Mouse (Mus musculus): Measurements from ENCODE around the gene Map3k20.

DNA sequence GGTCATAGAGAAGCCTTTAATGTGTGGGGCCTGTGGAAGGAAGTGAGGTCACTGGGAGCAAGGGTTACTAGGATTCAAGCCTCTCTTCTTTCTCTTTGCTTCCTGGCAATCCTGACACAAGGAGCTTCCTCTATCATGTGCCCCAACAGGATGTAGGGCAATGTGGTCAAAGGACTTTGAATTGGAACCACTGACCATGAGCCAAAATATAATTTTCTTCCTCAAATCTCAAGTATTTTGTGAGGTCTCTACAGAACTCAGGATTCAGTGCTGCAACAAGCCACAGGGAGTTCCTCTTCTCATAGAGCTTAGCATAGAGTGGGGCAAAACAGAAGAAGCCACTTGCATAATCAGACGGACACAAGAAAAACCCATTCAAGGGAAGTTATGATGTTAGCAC lies 24.7 kb upstream of the Map3k20 start:
- TF ChIP-seq POLR2A (IDR thresholded peaks at IDR 0.05; ENCODE audit: borderline replicate concordance, extremely low read depth, low read depth, low read length): no peak
- TF ChIP-seq CTCF (IDR thresholded peaks at IDR 0.05; ENCODE audit: insufficient read depth, low read length): no peak

Data from lung, adult 2 months (tissue).